Mouse (Mus musculus): ENCODE results near the gene Naa40. TPM values are rescaled to one million over a fixed set of nuclear protein-coding genes. Genes with fewer than 3 reads are reported as not detected.

Gene Naa40
- polyA plus RNA-seq, 1 experiment = 44.8 TPM

GRCm38 (mm10) chr19:7209907-7210646, 30.9 kb downstream of the Naa40 start:
- Histone ChIP-seq H3K4me3 (replicated peaks; ENCODE audit: insufficient read depth, low read depth, low read length) (no peak overlapping the region), H3K27ac (ENCODE audit: insufficient read depth, low read length) (no peak overlapping the region), H3K4me1 (ENCODE audit: control insufficient read depth, insufficient read depth, low read length) (peaks cover 10% of the 10 kb centered on the region), H3K27me3 (ENCODE audit: control insufficient read depth, insufficient read depth, low read length) (no peaks in the 10 kb centered on the region)
- no peak for DNase-seq
- TF ChIP-seq POLR2A (IDR thresholded peaks at IDR 0.05; ENCODE audit: borderline replicate concordance, insufficient read depth, low read length) (no peak), CTCF (IDR thresholded peaks at IDR 0.05; ENCODE audit: borderline replicate concordance, insufficient read depth, low read depth, low read length) (no peak)
- WGBS = 88% methylated on average over 7 of the region's 7 CpGs

GRCm38 (mm10) chr19:7205753-7206736, 34.9 kb downstream of the Naa40 start, which contains the start of gene Otub1:
Gene Otub1, minus strand, starts transcription at chr19:7206316.
- DNase-seq = peak; percentile 90 to 92
- Histone ChIP-seq H3K27me3 (ENCODE audit: control insufficient read depth, insufficient read depth, low read length) (no peaks in the 10 kb centered on the region), H3K4me3 (replicated peaks; ENCODE audit: insufficient read depth, low read depth, low read length) (peak within 1 kb of the TSS; percentile 94), H3K27ac (ENCODE audit: insufficient read depth, low read length) (peak within 1 kb of the TSS; percentile 92), H3K4me1 (ENCODE audit: control insufficient read depth, insufficient read depth, low read length) (peaks cover 3% of the 10 kb centered on the region; the same call in 1 of the 2 replicates)
- peak; percentile 87 for TF ChIP-seq POLR2A (IDR thresholded peaks at IDR 0.05; ENCODE audit: borderline replicate concordance, insufficient read depth, low read length)
- TF ChIP-seq CTCF (IDR thresholded peaks at IDR 0.05; ENCODE audit: borderline replicate concordance, insufficient read depth, low read depth, low read length) = no peak
- WGBS = under 1% methylated on average over 75 of the region's 79 CpGs

GRCm38 (mm10) chr19:7205326-7205725, 35.7 kb downstream of the Naa40 start:
- Histone ChIP-seq H3K4me3 (replicated peaks; ENCODE audit: insufficient read depth, low read depth, low read length) (peak overlapping the region; percentile 94), H3K27me3 (ENCODE audit: control insufficient read depth, insufficient read depth, low read length) (no peaks in the 10 kb centered on the region), H3K4me1 (ENCODE audit: control insufficient read depth, insufficient read depth, low read length) (peaks cover 3% of the 10 kb centered on the region; the same call in 1 of the 2 replicates), H3K27ac (ENCODE audit: insufficient read depth, low read length) (peak overlapping the region; percentile 28; the same call in 1 of the 2 replicates)
- no peak for TF ChIP-seq POLR2A (IDR thresholded peaks at IDR 0.05; ENCODE audit: borderline replicate concordance, insufficient read depth, low read length)
- no peak for TF ChIP-seq CTCF (IDR thresholded peaks at IDR 0.05; ENCODE audit: borderline replicate concordance, insufficient read depth, low read depth, low read length)
- 22% methylated on average over 7 of the region's 7 CpGs for WGBS
- DNase-seq = no peak

- WGBS = 68% methylated on average over 2 of the region's 2 CpGs
- no peak for DNase-seq
- no peak for TF ChIP-seq POLR2A (IDR thresholded peaks at IDR 0.05; ENCODE audit: borderline replicate concordance, insufficient read depth, low read length)
- no peak for TF ChIP-seq CTCF (IDR thresholded peaks at IDR 0.05; ENCODE audit: borderline replicate concordance, insufficient read depth, low read depth, low read length)
- H3K27me3 ChIP-seq (ENCODE audit: control insufficient read depth, insufficient read depth, low read length) = no peaks in the 10 kb centered on the region
- peaks cover 3% of the 10 kb centered on the region; the same call in 1 of the 2 replicates for H3K4me1 ChIP-seq (ENCODE audit: control insufficient read depth, insufficient read depth, low read length)
- H3K27ac ChIP-seq (ENCODE audit: insufficient read depth, low read length) = peak overlapping the region; percentile 28; the same call in 1 of the 2 replicates
- H3K4me3 ChIP-seq (replicated peaks; ENCODE audit: insufficient read depth, low read depth, low read length) = peak overlapping the region; percentile 94
These were observed 36.1 kb downstream of the Naa40 start for GRCm38 (mm10) chr19:7204898-7205297.

- no peak for DNase-seq
- no peak for TF ChIP-seq POLR2A (IDR thresholded peaks at IDR 0.05; ENCODE audit: borderline replicate concordance, insufficient read depth, low read length)
- 52% methylated on average over 1 of the region's 1 CpGs for WGBS
- no peaks in the 10 kb centered on the region for H3K27me3 ChIP-seq (ENCODE audit: control insufficient read depth, insufficient read depth, low read length)
- peaks cover 9% of the 10 kb centered on the region; the same call in 1 of the 2 replicates for H3K4me1 ChIP-seq (ENCODE audit: control insufficient read depth, insufficient read depth, low read length)
- no peak overlapping the region for H3K4me3 ChIP-seq (replicated peaks; ENCODE audit: insufficient read depth, low read depth, low read length)
- no peak overlapping the region for H3K27ac ChIP-seq (ENCODE audit: insufficient read depth, low read length)
These were observed 40.6 kb downstream of the Naa40 start for GRCm38 (mm10) chr19:7200427-7200826.

- H3K4me3 ChIP-seq (replicated peaks; ENCODE audit: insufficient read depth, low read depth, low read length) = no peak overlapping the region
- H3K27me3 ChIP-seq (ENCODE audit: control insufficient read depth, insufficient read depth, low read length) = no peaks in the 10 kb centered on the region
- H3K4me1 ChIP-seq (ENCODE audit: control insufficient read depth, insufficient read depth, low read length) = 0 out of 2 replicates have a peak, but pooled peaks cover 6% of the 10 kb centered on the region
- no peak overlapping the region for H3K27ac ChIP-seq (ENCODE audit: insufficient read depth, low read length)
- no peak for DNase-seq
- TF ChIP-seq POLR2A (IDR thresholded peaks at IDR 0.05; ENCODE audit: borderline replicate concordance, insufficient read depth, low read length) (no peak), CTCF (IDR thresholded peaks at IDR 0.05; ENCODE audit: borderline replicate concordance, insufficient read depth, low read depth, low read length) (no peak)
- 89% methylated on average over 13 of the region's 13 CpGs for WGBS
These were observed 41.9 kb downstream of the Naa40 start for GRCm38 (mm10) chr19:7199089-7199488.

- DNase-seq = no peak
- Histone ChIP-seq H3K27me3 (ENCODE audit: control insufficient read depth, insufficient read depth, low read length) (no peaks in the 10 kb centered on the region), H3K4me3 (replicated peaks; ENCODE audit: insufficient read depth, low read depth, low read length) (no peak overlapping the region), H3K27ac (ENCODE audit: insufficient read depth, low read length) (no peak overlapping the region), H3K4me1 (ENCODE audit: control insufficient read depth, insufficient read depth, low read length) (0 out of 2 replicates have a peak, but pooled peaks cover 6% of the 10 kb centered on the region)
- TF ChIP-seq CTCF (IDR thresholded peaks at IDR 0.05; ENCODE audit: borderline replicate concordance, insufficient read depth, low read depth, low read length) (no peak), POLR2A (IDR thresholded peaks at IDR 0.05; ENCODE audit: borderline replicate concordance, insufficient read depth, low read length) (no peak)
- WGBS = 85% methylated on average over 9 of the region's 9 CpGs
These were observed 43.5 kb downstream of the Naa40 start for GRCm38 (mm10) chr19:7197445-7197844.
